Mouse (Mus musculus): ENCODE data around the gene Gapvd1. TPM values are rescaled to one million over a fixed set of nuclear protein-coding genes. Genes with fewer than 3 reads are reported as not detected.
"Not testable (repeated sequence)": the region's sequence is repeated elsewhere in the genome, so short reads cannot be mapped to it uniquely, and the experiment has no call there.

Gapvd1 gene
- polyA plus RNA-seq (2012; rRNA removed), result 36.9 and 39.4 TPM in 2 replicates

- DNase-seq, result peak; percentile 54
- TF ChIP-seq CTCF (IDR thresholded peaks at IDR 0.05; ENCODE audit: borderline replicate concordance, control insufficient read depth, extremely low read depth, insufficient read depth, low read length, poor library complexity) (no peak), POLR2A (IDR thresholded peaks at IDR 0.05; ENCODE audit: control insufficient read depth, extremely low read depth, insufficient read depth, low read length, poor library complexity) (no peak)
- H3K27me3 ChIP-seq (ENCODE audit: control insufficient read depth, insufficient read depth, low read length), result no peaks in the 10 kb centered on the region
- H3K4me1 ChIP-seq (replicated peaks; ENCODE audit: control insufficient read depth, insufficient read depth, low read length), result 0 out of 2 replicates have a peak, but pooled peaks cover 3% of the 10 kb centered on the region
- WGBS, result under 1% methylated on average over 14 of the region's 14 CpGs
- no peaks in the 10 kb centered on the region for H3K36me3 ChIP-seq (ENCODE audit: control insufficient read depth, insufficient read depth, low read length)
- H3K27ac ChIP-seq (ENCODE audit: control insufficient read depth, insufficient read depth, low read length), result 0 out of 2 replicates have a peak within 1 kb of the TSS, but pooled peaks have one; percentile 46
- H3K4me3 ChIP-seq (ENCODE audit: control insufficient read depth, insufficient read depth, low read length), result peak within 1 kb of the TSS; percentile 66
Measured at GRCm38 (mm10) chr2:34754551-34755358, at the start of gene Gapvd1. Gene Gapvd1, minus strand, starts transcription at chr2:34755232.

GRCm38 (mm10) chr2:34804815-34805214 is 49.8 kb upstream of the Gapvd1 start:
- H3K27ac ChIP-seq (ENCODE audit: control insufficient read depth, insufficient read depth, low read length), result no peak overlapping the region
- WGBS, result 90% methylated on average over 1 of the region's 1 CpGs
- TF ChIP-seq POLR2A (IDR thresholded peaks at IDR 0.05; ENCODE audit: control insufficient read depth, extremely low read depth, insufficient read depth, low read length, poor library complexity) (no peak), CTCF (IDR thresholded peaks at IDR 0.05; ENCODE audit: borderline replicate concordance, control insufficient read depth, extremely low read depth, insufficient read depth, low read length, poor library complexity) (no peak)
- no peak overlapping the region for H3K4me3 ChIP-seq (ENCODE audit: control insufficient read depth, insufficient read depth, low read length)
- peaks cover 6% of the 10 kb centered on the region; the same call in 1 of the 2 replicates for H3K4me1 ChIP-seq (replicated peaks; ENCODE audit: control insufficient read depth, insufficient read depth, low read length)
- no peak for DNase-seq
- H3K36me3 ChIP-seq (ENCODE audit: control insufficient read depth, insufficient read depth, low read length), result peaks cover 5% of the 10 kb centered on the region
- no peaks in the 10 kb centered on the region for H3K27me3 ChIP-seq (ENCODE audit: control insufficient read depth, insufficient read depth, low read length)

- H3K27ac ChIP-seq (ENCODE audit: control insufficient read depth, insufficient read depth, low read length), result no peak overlapping the region
- 100% methylated on average over 2 of the region's 2 CpGs for WGBS
- peaks cover 3% of the 10 kb centered on the region for H3K36me3 ChIP-seq (ENCODE audit: control insufficient read depth, insufficient read depth, low read length)
- TF ChIP-seq CTCF (IDR thresholded peaks at IDR 0.05; ENCODE audit: borderline replicate concordance, control insufficient read depth, extremely low read depth, insufficient read depth, low read length, poor library complexity), result no peak
- no peak for TF ChIP-seq POLR2A (IDR thresholded peaks at IDR 0.05; ENCODE audit: control insufficient read depth, extremely low read depth, insufficient read depth, low read length, poor library complexity)
- no peak overlapping the region for H3K4me3 ChIP-seq (ENCODE audit: control insufficient read depth, insufficient read depth, low read length)
- no peak for DNase-seq
- H3K4me1 ChIP-seq (replicated peaks; ENCODE audit: control insufficient read depth, insufficient read depth, low read length), result peaks cover 9% of the 10 kb centered on the region
- H3K27me3 ChIP-seq (ENCODE audit: control insufficient read depth, insufficient read depth, low read length), result no peaks in the 10 kb centered on the region
Measured at GRCm38 (mm10) chr2:34804172-34804571, 49.1 kb upstream of the Gapvd1 start.

- Histone ChIP-seq H3K27me3 (ENCODE audit: control insufficient read depth, insufficient read depth, low read length) (no peaks in the 10 kb centered on the region), H3K36me3 (ENCODE audit: control insufficient read depth, insufficient read depth, low read length) (peaks cover 3% of the 10 kb centered on the region), H3K4me3 (ENCODE audit: control insufficient read depth, insufficient read depth, low read length) (no peak overlapping the region), H3K4me1 (replicated peaks; ENCODE audit: control insufficient read depth, insufficient read depth, low read length) (peaks cover 10% of the 10 kb centered on the region), H3K27ac (ENCODE audit: control insufficient read depth, insufficient read depth, low read length) (no peak overlapping the region)
- DNase-seq, result no peak
- TF ChIP-seq CTCF (IDR thresholded peaks at IDR 0.05; ENCODE audit: borderline replicate concordance, control insufficient read depth, extremely low read depth, insufficient read depth, low read length, poor library complexity) (no peak), POLR2A (IDR thresholded peaks at IDR 0.05; ENCODE audit: control insufficient read depth, extremely low read depth, insufficient read depth, low read length, poor library complexity) (no peak)
- 87% methylated on average over 3 of the region's 3 CpGs for WGBS
Measured at GRCm38 (mm10) chr2:34803746-34804145, 48.7 kb upstream of the Gapvd1 start.

GRCm38 (mm10) chr2:34802565-34803245 is 47.7 kb upstream of the Gapvd1 start:
- Histone ChIP-seq H3K27ac (ENCODE audit: control insufficient read depth, insufficient read depth, low read length) (0 out of 2 replicates have a peak overlapping the region, but pooled peaks have one; percentile 37), H3K4me1 (replicated peaks; ENCODE audit: control insufficient read depth, insufficient read depth, low read length) (peaks cover 10% of the 10 kb centered on the region), H3K4me3 (ENCODE audit: control insufficient read depth, insufficient read depth, low read length) (peak overlapping the region; percentile 65)
- WGBS, result under 1% methylated on average over 25 of the region's 32 CpGs
- H3K36me3 ChIP-seq (ENCODE audit: control insufficient read depth, insufficient read depth, low read length); DNase-seq; H3K27me3 ChIP-seq (ENCODE audit: control insufficient read depth, insufficient read depth, low read length): not testable (repeated sequence)

- 11% methylated on average over 39 of the region's 39 CpGs for WGBS
- Histone ChIP-seq H3K27ac (ENCODE audit: control insufficient read depth, insufficient read depth, low read length) (0 out of 2 replicates have a peak overlapping the region, but pooled peaks have one; percentile 37), H3K4me1 (replicated peaks; ENCODE audit: control insufficient read depth, insufficient read depth, low read length) (peaks cover 10% of the 10 kb centered on the region), H3K36me3 (ENCODE audit: control insufficient read depth, insufficient read depth, low read length) (peaks cover 3% of the 10 kb centered on the region; the same call in 1 of the 2 replicates), H3K4me3 (ENCODE audit: control insufficient read depth, insufficient read depth, low read length) (peak overlapping the region; percentile 65), H3K27me3 (ENCODE audit: control insufficient read depth, insufficient read depth, low read length) (no peaks in the 10 kb centered on the region)
- DNase-seq, result peak; percentile 95
- TF ChIP-seq CTCF (IDR thresholded peaks at IDR 0.05; ENCODE audit: borderline replicate concordance, control insufficient read depth, extremely low read depth, insufficient read depth, low read length, poor library complexity), result peak; percentile 55; the same call in 1 of the 2 replicates
- peak; percentile 90 for TF ChIP-seq POLR2A (IDR thresholded peaks at IDR 0.05; ENCODE audit: control insufficient read depth, extremely low read depth, insufficient read depth, low read length, poor library complexity)
Measured at GRCm38 (mm10) chr2:34801516-34802482, 46.8 kb upstream of the Gapvd1 start.
